Mouse (Mus musculus) monocyte, adult 5-6 weeks (primary cell): ENCODE results near the gene Pik3c2g. TPM values are rescaled to one million over a fixed set of nuclear protein-coding genes. Genes with fewer than 3 reads are reported as not detected.

Experiments
- ATAC-seq: fragments of 153-309, 156-312 bp; replicated peaks from 2 replicates; pipeline ENCODE4 v1.8.0; 2017; ENCODE audit warnings: mild to moderate bottlenecking; ENCODE audit not compliant: low TSS enrichment, insufficient number of reproducible peaks, severe bottlenecking, poor library complexity, low FRiP score
- total RNA-seq: library from RNA; stranded (forward); fragments of 200-1000, 200-491, 200-594 nt; gene quantifications from 3 replicates; pipeline ENCODE4 v1.2.3, GENCODE M21; 2017

Gene Pik3c2g
- total RNA-seq, 1 experiment from 2014 or later: not detected

GRCm38 (mm10) chr6:139718416-139718984, 131.5 kb downstream of the Pik3c2g start:
- no peak for ATAC-seq

DNA sequence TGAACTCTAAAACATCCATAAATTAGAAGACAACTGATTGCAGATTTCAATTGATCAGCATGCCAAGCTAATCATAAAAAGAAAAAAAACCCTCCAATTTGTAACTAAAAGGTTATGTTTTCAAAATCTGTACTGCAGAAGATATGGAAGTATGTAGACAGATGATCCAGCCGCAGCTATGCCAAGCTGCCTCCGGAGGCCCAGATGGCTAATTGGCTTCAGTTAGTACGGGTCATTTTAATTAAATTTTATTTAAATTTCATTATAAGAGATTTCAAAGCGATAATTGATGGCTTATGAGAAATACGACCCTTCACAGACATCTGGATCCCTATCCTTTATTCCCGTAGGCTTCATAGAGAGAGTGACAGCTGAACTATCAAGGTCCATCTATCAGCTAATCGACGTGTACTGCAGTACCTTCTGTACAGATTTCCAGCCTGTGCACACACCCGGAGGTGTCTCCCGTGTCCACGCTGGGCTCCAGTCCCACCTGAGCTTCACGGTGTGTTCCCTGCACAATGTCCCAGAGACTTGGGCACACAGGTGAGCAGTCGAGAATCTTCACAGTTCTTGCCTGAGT, 132.7 kb downstream of the Pik3c2g start:
- no peak for ATAC-seq

GRCm38 (mm10) chr6:139735708-139736626, 148.9 kb downstream of the Pik3c2g start:
- ATAC-seq: no peak

- no peak for ATAC-seq
These were observed 151.3 kb downstream of the Pik3c2g start for GRCm38 (mm10) chr6:139738350-139738749.

- ATAC-seq: no peak
These were observed 155.8 kb downstream of the Pik3c2g start for GRCm38 (mm10) chr6:139742693-139743432.

GRCm38 (mm10) chr6:139746758-139747479, 159.9 kb downstream of the Pik3c2g start:
- no peak for ATAC-seq

GRCm38 (mm10) chr6:139748091-139748771, 161.2 kb downstream of the Pik3c2g start:
- no peak for ATAC-seq

DNA sequence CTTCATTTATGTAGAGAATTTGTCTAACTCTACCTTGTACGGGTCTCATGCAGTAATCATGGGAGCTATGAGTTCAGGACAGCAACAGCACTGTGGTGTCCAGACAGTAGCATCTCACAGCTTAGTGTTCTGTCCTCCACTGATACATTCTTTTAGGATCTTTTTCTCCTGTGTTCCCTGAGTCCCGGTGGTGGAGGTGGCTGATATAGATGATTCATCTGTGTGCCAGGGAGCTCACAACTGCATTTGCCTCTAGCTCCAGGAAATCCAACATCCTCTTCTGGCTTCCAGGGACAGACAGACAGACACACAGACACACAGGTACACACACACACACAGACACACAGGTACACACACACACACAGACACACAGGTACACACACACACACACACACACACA, 163.6 kb downstream of the Pik3c2g start:
- ATAC-seq: no peak

GRCm38 (mm10) chr6:139751022-139751421, 164.0 kb downstream of the Pik3c2g start:
- ATAC-seq: no peak

DNA sequence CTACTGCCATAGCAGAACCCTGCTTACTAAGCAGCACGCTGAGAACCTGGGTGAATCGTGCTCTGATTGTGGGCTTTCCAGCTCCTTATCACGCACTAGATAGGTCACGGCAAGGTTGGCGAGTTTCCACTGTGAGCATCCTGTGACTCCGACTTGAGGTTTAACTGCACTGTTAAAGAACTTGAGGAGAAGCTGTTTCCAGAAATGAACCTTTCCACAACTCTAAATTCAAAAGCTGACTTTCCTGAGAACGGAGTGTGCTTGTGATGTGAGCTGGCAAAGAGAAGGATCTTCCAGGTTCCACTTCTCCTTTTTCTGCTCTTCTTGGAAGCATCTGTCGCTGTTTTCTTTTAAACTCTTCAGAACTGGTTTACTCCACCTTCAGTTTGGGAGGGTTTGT, 170.9 kb downstream of the Pik3c2g start:
- ATAC-seq: no peak

- ATAC-seq: no peak
These were observed 174.0 kb downstream of the Pik3c2g start for GRCm38 (mm10) chr6:139760978-139761377.

GRCm38 (mm10) chr6:139764398-139764797, 177.4 kb downstream of the Pik3c2g start:
- ATAC-seq: no peak

- no peak for ATAC-seq
These were observed 182.9 kb downstream of the Pik3c2g start for GRCm38 (mm10) chr6:139769744-139770473.

GRCm38 (mm10) chr6:139770535-139770934, 183.5 kb downstream of the Pik3c2g start:
- ATAC-seq: no peak

- no peak for ATAC-seq
These were observed 190.7 kb downstream of the Pik3c2g start for GRCm38 (mm10) chr6:139777576-139778282.

DNA sequence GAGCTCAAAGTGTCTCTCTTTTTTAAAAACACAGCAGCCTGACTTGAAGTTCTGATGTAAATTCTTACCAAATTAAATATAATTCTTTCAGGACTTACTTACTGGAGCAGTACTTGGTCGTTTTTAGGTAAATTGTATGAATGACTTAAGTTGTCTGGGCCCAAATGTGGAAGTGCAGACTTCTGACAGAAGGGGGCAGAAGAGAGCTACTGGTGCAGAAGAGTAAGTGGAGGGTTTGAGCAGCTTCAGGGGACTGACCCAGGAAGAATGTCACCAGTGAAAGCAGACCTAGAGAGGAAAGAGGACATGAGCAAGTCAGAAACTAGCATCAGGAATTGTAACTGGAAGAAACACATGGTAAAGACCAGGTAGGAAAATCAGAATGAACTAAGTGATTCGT, 193.0 kb downstream of the Pik3c2g start:
- no peak for ATAC-seq

GRCm38 (mm10) chr6:139789479-139789878, 202.5 kb downstream of the Pik3c2g start:
- no peak for ATAC-seq
